Mouse (Mus musculus): ENCODE results near the gene Paqr5. TPM values are rescaled to one million over a fixed set of nuclear protein-coding genes. Genes with fewer than 3 reads are reported as not detected.

Paqr5 gene
- polyA plus RNA-seq, 1 experiment from 2014 or later, result 0.10 TPM

DNA sequence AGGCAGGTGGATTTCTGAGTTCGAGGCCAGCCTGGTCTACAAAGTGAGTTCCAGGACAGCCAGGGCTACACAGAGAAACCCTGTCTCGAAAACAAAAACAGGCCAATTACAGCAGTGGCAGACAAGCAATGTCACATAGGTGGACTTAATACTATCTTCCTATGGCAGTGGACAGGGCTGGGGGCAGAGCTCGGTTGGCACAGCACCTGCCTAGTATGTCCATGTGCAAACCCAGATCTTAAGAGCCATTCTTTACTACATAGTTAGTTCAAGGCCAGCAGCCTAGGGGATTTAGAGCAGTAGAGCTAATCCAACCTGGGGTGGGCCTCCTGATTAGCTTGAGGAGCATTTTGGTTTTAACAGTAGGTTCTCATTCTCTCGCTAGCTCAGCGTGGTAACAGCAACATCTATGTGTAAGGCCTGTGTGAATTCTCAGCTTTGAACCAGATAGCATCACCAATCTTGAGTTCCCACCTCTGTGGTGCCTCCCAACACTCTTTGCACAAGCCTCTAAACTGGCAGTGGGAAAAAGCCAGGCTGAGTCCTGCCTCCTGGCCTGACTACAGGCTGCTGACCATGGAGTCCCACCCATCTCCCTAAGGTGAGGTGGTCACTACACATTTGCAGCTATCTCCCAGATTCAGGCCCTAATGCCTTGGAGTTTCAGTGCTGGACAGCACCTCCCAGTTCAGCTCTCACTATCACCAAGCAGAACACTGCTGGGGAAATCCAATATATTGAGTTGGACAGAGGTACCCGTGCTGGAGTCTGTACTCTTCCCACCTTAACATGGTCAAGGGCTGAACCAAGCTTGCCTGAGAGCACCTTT lies 115.1 kb downstream of the Paqr5 start:
- no peak overlapping the region for H3K27ac ChIP-seq (replicated peaks)
- peaks cover 33% of the 10 kb centered on the region for H3K4me1 ChIP-seq (replicated peaks)
- peaks cover 27% of the 10 kb centered on the region for H3K36me3 ChIP-seq
- no peak overlapping the region for H3K9ac ChIP-seq
- ATAC-seq (ENCODE audit: low read depth), result no peak
- H3K9me3 ChIP-seq, result no peaks in the 10 kb centered on the region
- WGBS, result 57% methylated on average over 6 of the region's 6 CpGs
- no peak overlapping the region for H3K4me3 ChIP-seq
- no peaks in the 10 kb centered on the region for H3K27me3 ChIP-seq
- no peak overlapping the region for H3K4me2 ChIP-seq

DNA sequence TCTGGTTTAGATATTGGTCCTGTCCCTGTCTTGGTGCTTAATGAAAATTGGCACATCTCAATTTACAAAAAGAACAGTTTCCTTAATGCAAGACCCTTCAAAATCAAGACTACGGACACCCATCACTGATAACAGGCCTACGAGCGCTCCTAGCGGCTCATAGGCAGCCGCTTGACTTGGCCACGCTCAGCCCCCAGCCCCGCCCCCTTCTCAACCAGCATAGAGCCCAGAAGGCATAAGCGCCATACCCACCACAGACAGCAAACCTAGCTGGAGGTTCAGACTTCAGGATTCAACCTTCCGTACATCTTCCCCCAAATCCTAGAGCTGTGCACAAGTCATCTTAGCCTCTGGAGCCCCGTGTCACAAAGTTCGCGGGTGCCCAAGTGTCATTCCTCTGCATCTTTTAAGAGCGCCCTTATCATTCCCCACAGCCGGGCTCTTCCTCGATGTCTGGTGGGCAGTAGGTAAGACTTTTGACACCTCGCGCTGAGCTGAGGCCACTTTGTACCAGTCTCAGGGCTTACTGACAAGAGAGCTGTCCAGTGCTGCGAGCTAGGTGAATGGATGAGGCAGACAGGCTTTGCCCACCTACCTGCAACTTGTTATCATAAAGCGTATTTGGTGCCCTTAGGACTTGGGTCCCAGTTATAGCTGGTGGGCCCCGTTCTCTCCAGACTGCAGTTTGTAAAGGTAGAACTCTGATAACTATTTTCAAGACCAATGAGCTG lies 116.0 kb downstream of the Paqr5 start:
- Histone ChIP-seq H3K4me3 (no peak overlapping the region), H3K27ac (replicated peaks) (no peak overlapping the region), H3K27me3 (no peaks in the 10 kb centered on the region), H3K9ac (no peak overlapping the region), H3K9me3 (no peaks in the 10 kb centered on the region), H3K36me3 (peaks cover 27% of the 10 kb centered on the region), H3K4me2 (no peak overlapping the region), H3K4me1 (replicated peaks) (peaks cover 33% of the 10 kb centered on the region)
- 42% methylated on average over 20 of the region's 20 CpGs for WGBS
- ATAC-seq (ENCODE audit: low read depth), result no peak

DNA sequence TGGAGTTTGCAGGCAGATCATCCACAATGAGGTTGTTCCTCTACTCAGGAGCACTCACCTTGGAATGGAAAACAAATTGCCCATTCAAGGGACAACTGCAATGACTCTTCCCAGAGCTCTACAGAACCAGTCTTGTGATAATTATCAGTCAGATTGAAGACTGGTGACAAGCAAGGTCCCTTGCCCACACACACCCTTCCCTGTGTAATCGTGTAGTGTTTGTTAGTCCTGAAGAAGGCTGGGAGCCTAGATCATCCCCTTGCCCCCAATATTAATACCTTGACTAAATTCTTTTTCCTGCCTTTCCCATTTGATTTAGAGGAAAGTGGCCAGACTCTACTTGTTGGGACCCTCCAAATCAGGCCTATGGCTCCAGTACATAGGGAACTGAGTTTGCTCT lies 117.0 kb downstream of the Paqr5 start:
- WGBS, result 94% methylated on average over 1 of the region's 1 CpGs
- Histone ChIP-seq H3K9ac (no peak overlapping the region), H3K4me1 (replicated peaks) (peaks cover 26% of the 10 kb centered on the region), H3K27me3 (no peaks in the 10 kb centered on the region), H3K9me3 (no peaks in the 10 kb centered on the region), H3K36me3 (peaks cover 27% of the 10 kb centered on the region), H3K4me3 (no peak overlapping the region), H3K27ac (replicated peaks) (no peak overlapping the region), H3K4me2 (no peak overlapping the region)
- ATAC-seq (ENCODE audit: low read depth), result no peak

DNA sequence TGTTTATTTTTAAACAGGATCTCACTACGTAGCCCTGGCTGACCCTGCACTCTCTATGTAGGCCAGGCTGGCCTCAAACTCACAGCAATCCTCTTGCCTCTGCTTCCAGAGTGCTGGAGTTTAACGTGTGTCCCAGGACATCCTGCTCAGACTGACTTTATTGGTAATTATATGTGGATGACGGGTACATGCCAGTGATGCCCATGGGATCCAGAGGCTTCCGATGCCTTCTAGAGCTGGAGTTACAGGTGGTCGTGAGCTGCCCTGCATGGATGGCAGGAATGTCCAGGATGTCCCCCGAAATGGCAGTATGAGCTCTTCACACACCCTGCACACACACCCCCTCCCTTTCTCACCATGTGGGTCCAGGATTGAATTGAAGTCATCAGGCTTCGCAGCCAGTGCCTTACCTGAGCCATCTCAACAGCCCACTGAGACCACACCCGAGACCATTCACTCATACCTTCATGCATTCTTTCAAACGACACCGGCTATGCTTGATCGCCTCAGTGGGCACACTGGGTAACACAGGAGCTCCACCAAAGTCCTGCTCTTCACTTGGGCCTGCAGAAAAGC lies 117.7 kb downstream of the Paqr5 start:
- ATAC-seq (ENCODE audit: low read depth), result no peak
- peaks cover 25% of the 10 kb centered on the region for H3K4me1 ChIP-seq (replicated peaks)
- WGBS, result 92% methylated on average over 11 of the region's 11 CpGs

DNA sequence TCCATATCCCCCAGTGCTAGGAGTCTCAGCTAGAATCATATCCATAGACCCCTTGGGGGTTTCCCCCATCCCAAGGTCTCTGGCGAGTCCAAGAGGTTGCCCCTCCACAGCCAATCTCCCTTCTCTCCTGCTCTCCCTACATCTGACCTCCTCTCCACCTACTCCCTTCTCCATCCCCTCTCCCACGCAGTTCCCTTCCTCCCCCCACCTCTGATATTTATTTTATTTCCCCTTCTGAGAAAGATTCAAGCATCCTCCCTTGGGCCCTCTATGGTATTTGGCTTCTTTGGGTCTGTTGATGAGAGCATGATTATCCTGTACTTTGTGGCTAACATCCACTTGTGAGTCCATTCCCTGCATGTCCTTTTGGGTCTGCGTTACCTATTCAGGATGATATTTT lies 118.3 kb downstream of the Paqr5 start:
- Histone ChIP-seq H3K9ac (no peak overlapping the region), H3K4me3 (no peak overlapping the region), H3K36me3 (peaks cover 27% of the 10 kb centered on the region), H3K27ac (replicated peaks) (no peak overlapping the region), H3K27me3 (no peaks in the 10 kb centered on the region), H3K9me3 (no peaks in the 10 kb centered on the region), H3K4me1 (replicated peaks) (peaks cover 23% of the 10 kb centered on the region), H3K4me2 (no peak overlapping the region)
- WGBS, result 93% methylated on average over 3 of the region's 3 CpGs
- ATAC-seq (ENCODE audit: low read depth), result no peak

More for the DNA sequence above, 117.7 kb downstream of the Paqr5 start:
- no peaks in the 10 kb centered on the region for H3K27me3 ChIP-seq
- H3K9ac ChIP-seq, result no peak overlapping the region
- peaks cover 27% of the 10 kb centered on the region for H3K36me3 ChIP-seq
- no peak overlapping the region for H3K4me3 ChIP-seq
- no peak overlapping the region for H3K4me2 ChIP-seq
- no peak overlapping the region for H3K27ac ChIP-seq (replicated peaks)
- no peaks in the 10 kb centered on the region for H3K9me3 ChIP-seq

DNA sequence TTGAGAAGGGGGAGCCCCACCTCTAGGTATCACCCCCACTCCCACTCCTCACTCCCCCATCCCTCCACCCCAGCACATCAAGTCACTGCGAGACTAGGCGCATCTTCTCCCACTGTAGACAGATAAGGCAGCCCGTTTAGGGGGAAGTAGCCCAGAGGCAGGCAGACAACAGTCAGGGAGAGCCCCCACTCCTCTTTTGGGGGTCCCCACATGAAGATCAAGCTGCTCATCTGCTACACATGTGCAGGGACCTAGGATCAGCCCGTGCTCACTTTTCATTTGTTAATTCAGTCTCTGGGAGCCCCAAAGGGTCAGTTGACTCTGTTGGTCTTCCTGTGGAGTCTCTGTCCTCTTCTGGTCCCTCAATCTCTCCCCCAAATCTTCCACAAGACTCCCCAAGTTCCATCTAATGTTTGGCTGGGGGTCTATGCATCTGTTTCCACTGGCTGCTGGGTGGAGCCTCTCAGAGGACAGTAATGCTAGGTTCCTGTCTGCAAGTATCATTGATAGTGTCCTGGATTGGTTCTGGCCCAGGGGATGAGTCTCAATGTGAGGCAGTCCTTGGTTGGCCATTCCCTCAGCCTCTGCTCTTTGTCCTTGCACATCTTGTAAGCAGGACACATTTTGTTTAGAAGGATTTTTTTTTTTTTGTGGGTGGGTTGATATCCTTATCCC lies 118.9 kb downstream of the Paqr5 start:
- 87% methylated on average over 4 of the region's 4 CpGs for WGBS
- Histone ChIP-seq H3K9ac (0 out of 2 replicates have a peak overlapping the region, but pooled peaks have one; percentile 17), H3K4me3 (no peak overlapping the region), H3K4me1 (replicated peaks) (peaks cover 20% of the 10 kb centered on the region), H3K36me3 (peaks cover 22% of the 10 kb centered on the region), H3K27ac (replicated peaks) (no peak overlapping the region), H3K27me3 (no peaks in the 10 kb centered on the region), H3K4me2 (no peak overlapping the region), H3K9me3 (no peaks in the 10 kb centered on the region)
- no peak for ATAC-seq (ENCODE audit: low read depth)

DNA sequence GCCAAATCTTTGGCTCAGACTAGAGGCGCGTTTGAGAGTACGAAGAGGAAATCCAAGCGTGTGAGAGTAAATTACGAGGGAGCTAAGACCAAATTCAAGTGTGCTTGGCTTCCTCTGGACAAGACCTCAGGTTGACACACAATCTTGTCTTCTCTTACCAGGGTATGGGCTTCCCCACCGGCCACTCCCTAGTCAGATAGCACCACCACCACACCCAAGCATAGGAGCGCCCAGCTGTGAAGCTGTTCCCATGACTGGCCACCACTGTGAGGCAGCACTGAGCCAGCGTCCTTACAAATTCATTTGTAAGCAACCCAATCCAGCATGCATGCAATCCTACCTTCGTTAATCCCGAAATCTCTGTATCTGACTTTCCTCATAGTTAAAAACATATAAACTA lies 119.7 kb downstream of the Paqr5 start:
- Histone ChIP-seq H3K27ac (replicated peaks) (no peak overlapping the region), H3K4me2 (no peak overlapping the region), H3K36me3 (peaks cover 14% of the 10 kb centered on the region), H3K9ac (no peak overlapping the region), H3K9me3 (no peaks in the 10 kb centered on the region), H3K27me3 (0 out of 2 replicates have a peak, but pooled peaks cover 1% of the 10 kb centered on the region), H3K4me3 (no peak overlapping the region), H3K4me1 (replicated peaks) (peaks cover 22% of the 10 kb centered on the region)
- WGBS, result 69% methylated on average over 10 of the region's 10 CpGs
- no peak for ATAC-seq (ENCODE audit: low read depth)

DNA sequence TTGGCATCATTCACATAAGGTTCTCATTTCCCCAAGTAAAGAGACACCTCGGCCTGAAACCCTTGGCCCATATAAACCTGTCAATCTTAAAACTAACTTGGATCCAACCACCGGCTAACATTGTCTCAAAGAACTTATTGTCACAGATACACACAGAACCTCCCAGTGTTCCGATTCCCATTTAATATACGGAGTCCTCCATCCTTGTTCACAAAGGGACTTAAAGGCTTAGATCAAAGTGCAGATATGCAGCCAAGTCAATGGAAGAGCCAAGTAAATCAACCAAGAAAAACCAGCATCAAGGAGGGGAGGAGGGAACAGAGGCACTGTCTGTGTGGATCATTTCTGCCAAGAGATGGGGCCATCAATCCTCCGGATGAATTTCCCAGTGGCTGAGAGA lies 121.1 kb downstream of the Paqr5 start:
- Histone ChIP-seq H3K4me2 (no peak overlapping the region), H3K9ac (no peak overlapping the region)

DNA sequence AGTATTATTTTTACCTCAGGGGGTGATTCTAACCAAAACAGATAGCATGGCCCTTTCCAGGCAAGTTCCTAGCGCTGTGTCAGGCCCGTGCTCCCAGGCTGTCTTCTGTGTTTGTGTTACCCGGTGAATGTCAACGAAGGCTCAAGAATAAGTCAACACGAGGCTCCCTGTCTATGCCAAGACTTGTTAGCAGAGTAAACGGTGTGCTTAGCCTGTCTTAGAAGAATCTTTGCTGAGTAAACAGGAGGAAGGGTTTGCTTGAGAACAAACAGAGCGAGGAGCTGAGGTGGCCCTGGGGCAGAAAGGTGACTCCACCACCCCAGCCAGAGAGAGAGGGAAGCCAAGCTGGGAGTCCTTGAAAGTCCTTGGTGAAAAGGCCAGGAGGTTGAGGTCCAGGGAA lies 122.5 kb downstream of the Paqr5 start:
- no peak overlapping the region for H3K4me2 ChIP-seq
- H3K36me3 ChIP-seq, result no peaks in the 10 kb centered on the region
- H3K27me3 ChIP-seq, result peaks cover 17% of the 10 kb centered on the region
- H3K4me1 ChIP-seq (replicated peaks), result peaks cover 25% of the 10 kb centered on the region
- no peak overlapping the region for H3K27ac ChIP-seq (replicated peaks)
- no peaks in the 10 kb centered on the region for H3K9me3 ChIP-seq
- no peak for ATAC-seq (ENCODE audit: low read depth)
- no peak overlapping the region for H3K9ac ChIP-seq
- no peak overlapping the region for H3K4me3 ChIP-seq
- 71% methylated on average over 7 of the region's 7 CpGs for WGBS

More for the DNA sequence above, 121.1 kb downstream of the Paqr5 start:
- ATAC-seq (ENCODE audit: low read depth), result no peak
- Histone ChIP-seq H3K9me3 (no peaks in the 10 kb centered on the region), H3K27me3 (peaks cover 6% of the 10 kb centered on the region; the same call in 1 of the 2 replicates), H3K4me1 (replicated peaks) (peaks cover 21% of the 10 kb centered on the region), H3K36me3 (0 out of 2 replicates have a peak, but pooled peaks cover under 1% of the 10 kb centered on the region), H3K4me3 (no peak overlapping the region), H3K27ac (replicated peaks) (no peak overlapping the region)
- 70% methylated on average over 5 of the region's 5 CpGs for WGBS
